Mouse (Mus musculus) heart, adult 2 months (tissue): Measurements from ENCODE around the gene Rhd.

Experiments
- CTCF ChIP-seq: fragments of 200-600 bp; IDR thresholded peaks from 2 replicates; pipeline ENCODE4 v1.8.1; 2022; ENCODE audit warnings: antibody characterized with exemption, mild to moderate bottlenecking, moderate library complexity
- EP300 ChIP-seq: fragments of 200-500 bp; IDR thresholded peaks from 2 replicates; pipeline ENCODE4 v1.6.1; 2011; ENCODE audit warnings: low read depth, low read length, control low read depth; ENCODE audit not compliant: insufficient read depth
- POLR2A ChIP-seq: fragments of 200-500 bp; IDR thresholded peaks from 2 replicates; pipeline ENCODE4 v1.6.1; 2011; ENCODE audit warnings: mild to moderate bottlenecking, low read depth, low read length, control low read depth; ENCODE audit not compliant: insufficient read depth

GRCm38 (mm10) chr4:134920631-134921030 is 56.3 kb downstream of the Rhd start:
- TF ChIP-seq CTCF (no peak), POLR2A (no peak), EP300 (no peak)
